Mouse (Mus musculus) lung, adult 2 months (tissue): ENCODE data around the gene Clca4b. TPM values are rescaled to one million over a fixed set of nuclear protein-coding genes. Genes with fewer than 3 reads are reported as not detected.
"Not testable (repeated sequence)": the region's sequence is repeated elsewhere in the genome, so short reads cannot be mapped to it uniquely, and the experiment has no call there.

Source experiments
- DNase-seq: peaks from one replicate; pipeline ENCODE4 v3.0.0; 2022
- H3K4me1 ChIP-seq: fragments of 200-500 bp; 2 replicates; pipeline ENCODE4 v1.6.1; 2011; ENCODE audit warnings: low read length; ENCODE audit not compliant: control insufficient read depth, insufficient read depth
- H3K4me3 ChIP-seq: fragments of 200-500 bp; replicated peaks from 2 replicates; pipeline ENCODE3; 2011; ENCODE audit warnings: low read depth, mild to moderate bottlenecking, control low read depth, low read length; ENCODE audit errors: extremely low read depth
- CTCF ChIP-seq: fragments of 200-500 bp; IDR thresholded peaks from 2 replicates; pipeline ENCODE4 v1.5.1; 2011; ENCODE audit warnings: mild to moderate bottlenecking, low read length, control low read depth; ENCODE audit not compliant: insufficient read depth
- POLR2A ChIP-seq: fragments of 200-500 bp; IDR thresholded peaks from 2 replicates; pipeline ENCODE4 v1.6.1; 2011; ENCODE audit warnings: low read depth, mild to moderate bottlenecking, control low read depth, low read length, borderline replicate concordance; ENCODE audit errors: extremely low read depth
- WGBS: fragments of 180-500 bp; shearing (Covaris S2); methylation state at CpG from one replicate; pipeline ENCODE4 v1.1.7; 2018; 5-methylcytosine and 5-hydroxymethylcytosine counted together
- polyA plus RNA-seq: library from polyadenylated mRNA; depleted of rRNA; stranded (reverse); fragments of >200 nt; gene quantifications from 2 replicates; pipeline ENCODE4 v1.2.3, GENCODE M21; 2012; rRNA removed

Clca4b gene
- not detected in 2 replicates for polyA plus RNA-seq

- no peak for TF ChIP-seq POLR2A
- TF ChIP-seq CTCF: no peak
- no peak within 1 kb of the TSS for H3K4me3 ChIP-seq
- H3K4me1 ChIP-seq: no peaks in the 10 kb centered on the region
- DNase-seq: no peak
Observed at GRCm38 (mm10) chr3:144932335-144932734, at the start of gene Clca4b. TSS of gene Clca4b (minus strand) at chr3:144932529.

DNA sequence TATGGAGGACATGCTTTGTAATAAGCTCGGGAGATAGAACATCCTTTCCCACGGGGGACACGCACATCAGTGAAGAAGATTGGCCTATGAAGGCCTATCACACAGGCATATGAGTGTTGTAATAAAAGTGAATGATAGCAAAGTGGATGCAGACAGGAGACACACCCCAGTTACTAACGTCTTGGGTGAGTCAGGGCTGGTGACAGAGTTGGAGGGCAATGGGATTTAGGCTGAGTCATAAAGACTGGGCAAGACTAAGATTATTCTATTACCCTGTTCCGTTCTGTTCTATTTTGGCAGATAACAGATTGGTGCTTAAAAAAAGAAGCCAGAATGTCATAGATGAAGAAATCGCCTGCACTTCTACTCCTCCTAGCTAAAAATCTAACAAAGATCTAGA is 48.2 kb upstream of the Clca4b start:
- no peaks in the 10 kb centered on the region for H3K4me1 ChIP-seq
- TF ChIP-seq POLR2A (no peak), CTCF (no peak)
- H3K4me3 ChIP-seq: no peak overlapping the region
- no peak for DNase-seq
- WGBS: 83% methylated on average over 6 of the region's 6 CpGs

DNA sequence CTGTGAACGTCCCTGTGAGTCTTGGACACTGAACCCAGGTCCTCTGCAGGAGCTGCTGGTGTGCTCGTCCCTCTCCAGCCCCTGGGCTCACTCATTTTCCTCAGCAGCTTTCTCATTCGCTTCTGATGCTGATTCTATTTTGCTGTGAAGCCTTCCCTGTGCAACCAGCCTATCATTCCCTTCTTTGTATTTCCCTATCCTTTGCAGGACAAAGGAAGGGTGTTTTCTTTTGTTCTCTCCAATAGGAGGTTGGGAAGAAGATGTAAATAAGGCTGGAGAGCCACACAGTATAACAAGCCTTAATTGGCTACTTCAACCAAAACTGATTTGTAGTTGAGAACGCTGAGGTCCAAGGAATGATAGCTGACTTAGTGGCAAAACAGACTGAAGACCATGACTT is 45.3 kb upstream of the Clca4b start:
- no peaks in the 10 kb centered on the region for H3K4me1 ChIP-seq
- 52% methylated on average over 4 of the region's 4 CpGs for WGBS
- no peak for TF ChIP-seq CTCF
- no peak for TF ChIP-seq POLR2A
- DNase-seq: no peak
- no peak overlapping the region for H3K4me3 ChIP-seq

DNA sequence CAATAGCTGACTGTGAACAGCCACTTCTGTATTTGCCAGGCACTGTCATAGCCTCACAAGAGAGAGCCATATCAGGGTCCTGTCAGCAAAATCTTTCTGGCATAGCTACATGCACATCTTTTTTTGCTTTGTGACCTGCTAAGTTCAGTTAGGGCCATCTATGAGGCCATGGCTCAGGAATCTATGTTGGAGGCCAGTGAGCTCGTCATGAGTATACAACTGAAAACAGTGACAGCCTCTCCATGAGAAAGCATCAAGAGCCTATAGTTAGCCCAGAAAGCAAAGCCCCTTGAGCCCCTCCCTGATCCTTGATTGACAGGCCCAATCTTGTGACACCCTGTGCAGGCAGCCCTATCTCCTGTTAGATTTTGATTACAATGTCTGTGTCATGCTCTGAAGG is 43.8 kb upstream of the Clca4b start:
- TF ChIP-seq POLR2A: no peak
- TF ChIP-seq CTCF: no peak
- DNase-seq: no peak
- Histone ChIP-seq H3K4me3 (no peak overlapping the region), H3K4me1 (no peaks in the 10 kb centered on the region)
- 65% methylated on average over 1 of the region's 1 CpGs for WGBS

- no peak within 1 kb of the TSS for H3K4me3 ChIP-seq
Observed at GRCm38 (mm10) chr3:144974945-144975344, 42.6 kb upstream of the Clca4b start, which contains the start of gene Clca4a. TSS of gene Clca4a (minus strand) at chr3:144975045.

GRCm38 (mm10) chr3:144971553-144972270 is 39.4 kb upstream of the Clca4b start:
- TF ChIP-seq CTCF: no peak
- TF ChIP-seq POLR2A: no peak
- WGBS: 75% methylated on average over 9 of the region's 9 CpGs
- no peak overlapping the region for H3K4me3 ChIP-seq
- no peak for DNase-seq
- no peaks in the 10 kb centered on the region for H3K4me1 ChIP-seq

More at GRCm38 (mm10) chr3:144974945-144975344, 42.6 kb upstream of the Clca4b start, which contains the start of gene Clca4a:
- H3K4me1 ChIP-seq: no peaks in the 10 kb centered on the region
- TF ChIP-seq POLR2A (no peak), CTCF (no peak)
- DNase-seq: no peak

DNA sequence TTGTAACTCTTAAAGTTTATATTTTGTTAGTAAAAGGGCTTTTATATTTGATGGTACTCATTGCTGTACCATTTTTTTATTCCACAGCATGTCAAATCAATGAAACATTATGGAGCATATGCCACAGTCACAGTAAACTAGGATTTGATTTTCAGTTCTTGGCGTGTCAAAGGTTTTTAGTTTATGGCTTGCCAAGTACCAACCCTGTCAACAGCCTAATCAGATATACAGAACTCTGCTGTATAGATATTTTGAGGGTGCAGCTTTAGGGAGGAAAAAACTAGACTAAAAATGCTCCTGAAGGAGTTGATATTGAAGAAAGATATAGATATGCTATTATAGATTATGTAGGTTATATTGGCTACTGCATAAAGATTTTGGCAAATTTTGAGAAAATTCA is 37.4 kb upstream of the Clca4b start:
- 73% methylated on average over 1 of the region's 1 CpGs for WGBS
- DNase-seq: no peak
- TF ChIP-seq CTCF (no peak), POLR2A (no peak)
- Histone ChIP-seq H3K4me3 (no peak overlapping the region), H3K4me1 (no peaks in the 10 kb centered on the region)

DNA sequence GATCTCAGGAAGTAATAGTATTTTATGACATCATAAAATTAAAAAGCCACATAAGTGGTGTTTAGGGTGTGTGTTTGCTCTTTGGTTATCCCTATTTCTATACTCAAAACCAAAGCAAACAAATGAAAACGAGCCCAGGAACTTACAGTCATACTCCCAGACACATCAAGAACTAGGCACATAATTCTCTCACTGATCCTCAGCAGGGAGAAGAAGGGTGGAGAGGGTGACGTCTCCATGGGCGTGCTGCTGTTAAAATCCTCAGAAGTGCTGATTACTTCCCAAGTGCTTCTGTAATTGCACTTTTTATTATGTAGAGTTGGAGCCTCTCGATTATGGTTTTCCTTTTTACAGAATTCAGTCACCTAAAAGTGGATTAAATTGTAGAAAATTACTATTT is 33.7 kb upstream of the Clca4b start:
- TF ChIP-seq CTCF (no peak), POLR2A (no peak)
- WGBS: 52% methylated on average over 4 of the region's 4 CpGs
- Histone ChIP-seq H3K4me1 (no peaks in the 10 kb centered on the region), H3K4me3 (no peak overlapping the region)
- DNase-seq: no peak

DNA sequence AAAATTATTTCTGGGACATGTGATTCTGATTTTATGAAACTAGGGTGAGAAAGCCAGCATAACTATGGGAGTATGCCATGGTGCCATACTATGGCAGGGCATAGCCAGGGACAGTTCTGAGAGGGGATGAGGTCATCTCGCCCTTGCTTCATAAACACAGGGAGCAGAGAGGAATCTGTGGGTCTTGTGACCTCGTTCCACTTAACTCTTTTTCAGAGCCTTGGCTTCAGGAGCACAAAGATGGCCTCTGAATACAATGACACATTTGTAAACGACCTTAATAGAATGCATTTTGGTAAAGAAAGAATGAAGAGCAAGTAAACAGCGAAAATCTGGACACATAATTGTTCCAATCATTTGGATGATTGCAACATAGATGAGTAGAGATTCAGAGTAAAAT is 18.5 kb upstream of the Clca4b start:
- H3K4me1 ChIP-seq: no peaks in the 10 kb centered on the region
- WGBS: 56% methylated on average over 4 of the region's 4 CpGs
- DNase-seq: no peak
- TF ChIP-seq CTCF (no peak), POLR2A (no peak)
- no peak overlapping the region for H3K4me3 ChIP-seq

DNA sequence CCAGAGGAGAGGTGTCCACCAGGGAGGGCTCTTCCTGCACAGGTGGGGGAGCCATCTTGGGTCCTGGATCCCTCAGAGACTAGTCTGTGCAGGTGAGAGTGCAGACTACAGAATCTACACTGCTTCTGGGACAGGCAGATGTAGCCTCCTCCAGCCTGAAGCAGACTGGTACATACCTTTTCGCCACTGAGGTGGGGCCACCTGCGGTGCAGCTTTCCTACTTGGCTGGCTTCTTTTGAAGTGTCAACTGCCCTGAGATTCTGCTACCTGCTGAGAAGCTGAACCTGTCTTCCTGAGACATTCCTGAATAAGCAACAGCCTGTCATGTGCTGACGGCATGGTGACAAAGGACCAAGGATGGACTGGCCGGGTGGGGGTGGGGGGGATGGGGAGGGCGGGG is 15.0 kb upstream of the Clca4b start:
- H3K4me1 ChIP-seq, DNase-seq, H3K4me3 ChIP-seq: not testable (repeated sequence)
- WGBS: 41% methylated on average over 5 of the region's 5 CpGs

- not testable (repeated sequence) for H3K4me1 ChIP-seq, H3K4me3 ChIP-seq, DNase-seq
Observed at GRCm38 (mm10) chr3:144933625-144934024, 1.3 kb upstream of the Clca4b start.
